Mouse (Mus musculus) hindbrain, postnatal 0 days (tissue): ENCODE data around the gene Jmjd1c. TPM values are rescaled to one million over a fixed set of nuclear protein-coding genes. Genes with fewer than 3 reads are reported as not detected.

Source experiments
- ATAC-seq: fragments of 200-750 bp; cut with Nextera tagmentation; 2 replicates; pipeline ENCODE4 v1.8.0; 2017; ENCODE audit warnings: mild to moderate bottlenecking, moderate TSS enrichment, moderate library complexity
- DNase-seq: peaks from one replicate; pipeline ENCODE4 v3.0.0-alpha.2; 2015; ENCODE audit warnings: low spot score
- H3K27ac ChIP-seq: fragments of 300-500 bp; sonication (generic); 2 replicates; pipeline ENCODE4 v1.5.1; 2014; ENCODE audit warnings: mild to moderate bottlenecking
- H3K27me3 ChIP-seq: fragments of 300-500 bp; sonication (generic); 2 replicates; pipeline ENCODE4 v1.6.1; 2014; ENCODE audit warnings: low read length, mixed read lengths; ENCODE audit not compliant: insufficient read depth
- H3K36me3 ChIP-seq: fragments of 300-500 bp; sonication (generic); 2 replicates; pipeline ENCODE4 v1.6.1; 2014; ENCODE audit warnings: low read length, mixed read lengths; ENCODE audit not compliant: insufficient read depth
- H3K4me1 ChIP-seq: fragments of 300-500 bp; sonication (generic); 2 replicates; pipeline ENCODE4 v1.6.1; 2014; ENCODE audit warnings: antibody characterized with exemption, low read length, mixed read lengths; ENCODE audit not compliant: insufficient read depth
- H3K4me2 ChIP-seq: fragments of 300-500 bp; sonication (generic); 2 replicates; pipeline ENCODE4 v1.6.1; 2014; ENCODE audit warnings: low read depth, mild to moderate bottlenecking, low read length, moderate library complexity, mixed read lengths
- H3K4me3 ChIP-seq: fragments of 300-500 bp; sonication (generic); 2 replicates; pipeline ENCODE4 v1.5.1; 2014; ENCODE audit warnings: low read length
- H3K9ac ChIP-seq: fragments of 300-500 bp; sonication (generic); replicated peaks from 2 replicates; pipeline ENCODE4 v1.6.1; 2014; ENCODE audit warnings: mild to moderate bottlenecking, low read length, moderate library complexity, mixed read lengths
- H3K9me3 ChIP-seq: fragments of 300-500 bp; sonication (generic); 2 replicates; pipeline ENCODE4 v1.6.1; 2016; ENCODE audit warnings: low read length, mixed read lengths
- CTCF ChIP-seq: IDR thresholded peaks from 2 replicates; pipeline ENCODE4 v1.5.1; 2016; ENCODE audit warnings: antibody characterized with exemption, control low read depth, low read depth
- WGBS: fragments of 180-500 bp; shearing (Covaris S2); extraction: QIAGEN DNeasy Blood & Tissue Kit; methylation state at CpG from one replicate; pipeline ENCODE4 v1.1.7; 2014; 5-methylcytosine and 5-hydroxymethylcytosine counted together
- polyA plus RNA-seq: library from polyadenylated mRNA; unstranded; fragments of >200 nt; fragmentation: Nextera tagmentation; extraction: Ambion mirVana; gene quantifications from 2 replicates; pipeline ENCODE4 v1.2.1, GENCODE M21; 2015
- total RNA-seq: library from RNA; depleted of rRNA; stranded (reverse); fragments of >200 nt; gene quantifications from 2 replicates; pipeline ENCODE4 v1.2.3, GENCODE M21; 2014

The Jmjd1c gene
- total and polyA plus RNA-seq, 2 experiments from 2014 or later = 45.4 to 54.1 TPM

DNA sequence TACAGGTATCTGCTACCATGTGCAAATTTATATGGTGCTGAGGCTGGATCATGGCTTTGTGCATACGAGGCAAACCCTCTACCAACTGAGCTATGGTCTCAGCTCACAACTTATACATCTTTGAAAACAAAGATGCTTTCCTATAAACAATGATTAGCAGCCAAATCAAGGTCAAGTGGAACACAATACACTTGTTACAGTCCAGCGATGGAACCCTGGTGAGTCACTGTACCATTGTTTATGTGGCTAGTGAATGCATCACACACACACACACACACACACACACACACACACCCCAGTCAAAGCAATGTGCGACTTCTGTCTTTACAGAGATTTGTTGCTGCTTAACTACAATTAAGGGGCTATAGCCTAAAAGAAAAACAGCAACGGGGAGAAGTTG, 24.5 kb upstream of the Jmjd1c start:
- no peak overlapping the region for H3K4me2 ChIP-seq
- no peaks in the 10 kb centered on the region for H3K27me3 ChIP-seq
- H3K4me3 ChIP-seq = no peak overlapping the region
- H3K4me1 ChIP-seq = peaks cover 4% of the 10 kb centered on the region; the same call in 1 of the 2 replicates
- no peak for TF ChIP-seq CTCF
- no peaks in the 10 kb centered on the region for H3K9me3 ChIP-seq
- H3K9ac ChIP-seq = no peak overlapping the region
- no peaks in the 10 kb centered on the region for H3K36me3 ChIP-seq
- no peak overlapping the region for H3K27ac ChIP-seq
- ATAC-seq (no peak), DNase-seq (no peak)
- 63% methylated on average over 4 of the region's 4 CpGs for WGBS

DNA sequence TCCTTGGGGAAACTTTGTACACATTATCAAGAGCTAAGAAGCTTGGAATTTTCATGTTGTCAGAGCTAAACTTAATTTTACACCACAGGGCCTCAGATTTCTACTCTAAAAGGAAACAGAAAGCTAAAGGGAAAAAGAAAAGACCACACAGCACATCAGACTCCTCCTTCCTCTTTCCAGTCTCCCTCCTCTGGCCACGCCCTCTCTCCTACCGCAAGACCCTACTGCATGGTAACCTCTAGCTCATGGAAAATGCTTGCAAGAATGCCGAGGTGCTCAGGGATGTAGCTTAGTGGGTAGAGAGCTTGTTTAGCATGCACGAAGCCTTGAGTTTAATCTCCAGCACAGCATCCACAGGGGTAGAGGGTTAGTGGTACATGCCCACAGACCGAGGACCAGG, 24.0 kb upstream of the Jmjd1c start:
- Histone ChIP-seq H3K27ac (no peak overlapping the region), H3K4me3 (no peak overlapping the region), H3K36me3 (no peaks in the 10 kb centered on the region), H3K9me3 (no peaks in the 10 kb centered on the region), H3K4me2 (no peak overlapping the region), H3K27me3 (no peaks in the 10 kb centered on the region), H3K4me1 (peaks cover 9% of the 10 kb centered on the region), H3K9ac (no peak overlapping the region)
- 81% methylated on average over 5 of the region's 5 CpGs for WGBS
- DNase-seq = no peak
- ATAC-seq = no peak
- no peak for TF ChIP-seq CTCF

DNA sequence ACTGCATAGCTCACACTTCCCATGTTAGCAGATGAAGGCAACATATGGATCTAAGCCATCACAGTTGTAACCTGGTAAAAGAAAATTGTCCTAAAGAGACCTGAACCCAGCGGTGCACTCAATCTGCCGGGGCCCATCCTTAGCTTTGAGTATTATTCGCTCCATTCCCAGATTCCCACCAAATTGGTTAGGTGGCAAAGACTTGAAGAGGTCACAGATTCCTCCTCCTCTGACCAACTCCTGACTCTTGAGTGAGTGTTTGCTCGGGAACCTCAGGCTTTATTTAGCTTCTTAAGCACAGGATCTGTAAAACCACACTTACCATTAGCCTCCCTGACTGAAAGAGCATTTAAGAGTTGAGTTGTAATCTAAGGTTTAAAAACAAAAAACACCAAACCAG, 23.3 kb upstream of the Jmjd1c start:
- peaks cover 9% of the 10 kb centered on the region for H3K4me1 ChIP-seq
- DNase-seq = no peak
- no peaks in the 10 kb centered on the region for H3K9me3 ChIP-seq
- ATAC-seq = no peak
- no peaks in the 10 kb centered on the region for H3K27me3 ChIP-seq
- no peak overlapping the region for H3K27ac ChIP-seq
- WGBS = 91% methylated on average over 4 of the region's 4 CpGs
- no peak overlapping the region for H3K9ac ChIP-seq
- TF ChIP-seq CTCF = no peak
- H3K4me3 ChIP-seq = no peak overlapping the region
- no peaks in the 10 kb centered on the region for H3K36me3 ChIP-seq
- no peak overlapping the region for H3K4me2 ChIP-seq

- DNase-seq = no peak
- Histone ChIP-seq H3K4me3 (no peak overlapping the region), H3K9me3 (no peaks in the 10 kb centered on the region), H3K4me2 (no peak overlapping the region), H3K27ac (no peak overlapping the region), H3K27me3 (no peaks in the 10 kb centered on the region), H3K9ac (no peak overlapping the region), H3K4me1 (peaks cover 9% of the 10 kb centered on the region), H3K36me3 (no peaks in the 10 kb centered on the region)
- no peak for TF ChIP-seq CTCF
- ATAC-seq = no peak
- WGBS = 97% methylated on average over 8 of the region's 8 CpGs
These were observed 22.3 kb upstream of the Jmjd1c start for GRCm38 (mm10) chr10:67073577-67073976.

GRCm38 (mm10) chr10:67075931-67076878, 19.7 kb upstream of the Jmjd1c start:
- Histone ChIP-seq H3K27me3 (no peaks in the 10 kb centered on the region), H3K9ac (no peak overlapping the region), H3K4me2 (peak overlapping the region; percentile 27; the same call in 1 of the 2 replicates), H3K36me3 (no peaks in the 10 kb centered on the region), H3K27ac (peak overlapping the region; percentile 51; the same call in 1 of the 2 replicates), H3K9me3 (no peaks in the 10 kb centered on the region), H3K4me1 (peaks cover 14% of the 10 kb centered on the region), H3K4me3 (no peak overlapping the region)
- WGBS = 48% methylated on average over 21 of the region's 21 CpGs
- TF ChIP-seq CTCF = no peak
- ATAC-seq = peak; percentile 62
- DNase-seq = peak; percentile 69

GRCm38 (mm10) chr10:67079030-67079429, 16.9 kb upstream of the Jmjd1c start:
- 57% methylated on average over 4 of the region's 4 CpGs for WGBS
- Histone ChIP-seq H3K9ac (no peak overlapping the region), H3K4me3 (no peak overlapping the region), H3K4me2 (no peak overlapping the region), H3K36me3 (no peaks in the 10 kb centered on the region), H3K27ac (no peak overlapping the region; the same call in 1 of the 2 replicates), H3K4me1 (peaks cover 16% of the 10 kb centered on the region), H3K27me3 (no peaks in the 10 kb centered on the region), H3K9me3 (no peaks in the 10 kb centered on the region)
- no peak for ATAC-seq
- TF ChIP-seq CTCF = no peak
- DNase-seq = no peak
